Mouse (Mus musculus) forelimb bud, embryonic 11.5 days (tissue): ENCODE results near the gene Ttbk1.
"Not testable (repeated sequence)": the region's sequence is repeated elsewhere in the genome, so short reads cannot be mapped to it uniquely, and the experiment has no call there.

Experiments
- DNase-seq: peaks from one replicate; pipeline ENCODE4 v3.0.0-alpha.2; 2012; ENCODE audit warnings: low read depth, low spot score

Gene Ttbk1

DNA sequence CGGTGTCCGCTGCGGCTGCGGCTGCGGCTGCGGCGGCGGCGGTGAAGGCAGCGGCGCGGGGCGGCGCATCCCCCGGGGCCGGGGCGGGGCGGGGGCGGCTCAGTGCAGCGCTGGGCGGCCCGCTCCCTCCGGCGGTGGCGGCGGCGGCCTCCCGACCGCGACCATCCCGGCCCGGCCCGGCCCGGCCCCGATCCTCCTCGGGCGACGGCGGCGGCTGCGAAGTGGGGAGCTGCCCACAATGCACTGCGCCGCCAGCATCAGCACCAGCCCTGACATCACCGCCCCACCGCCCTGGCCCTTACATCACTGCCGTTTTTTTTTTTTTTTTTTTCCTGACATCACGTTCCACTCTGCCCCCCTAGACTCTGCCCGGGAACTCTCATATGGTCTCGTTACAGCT, at the start of gene Ttbk1:
Ttbk1 (minus strand) TSS at position 245 of the 400 bp plus-strand sequence.
- no peak for DNase-seq

DNA sequence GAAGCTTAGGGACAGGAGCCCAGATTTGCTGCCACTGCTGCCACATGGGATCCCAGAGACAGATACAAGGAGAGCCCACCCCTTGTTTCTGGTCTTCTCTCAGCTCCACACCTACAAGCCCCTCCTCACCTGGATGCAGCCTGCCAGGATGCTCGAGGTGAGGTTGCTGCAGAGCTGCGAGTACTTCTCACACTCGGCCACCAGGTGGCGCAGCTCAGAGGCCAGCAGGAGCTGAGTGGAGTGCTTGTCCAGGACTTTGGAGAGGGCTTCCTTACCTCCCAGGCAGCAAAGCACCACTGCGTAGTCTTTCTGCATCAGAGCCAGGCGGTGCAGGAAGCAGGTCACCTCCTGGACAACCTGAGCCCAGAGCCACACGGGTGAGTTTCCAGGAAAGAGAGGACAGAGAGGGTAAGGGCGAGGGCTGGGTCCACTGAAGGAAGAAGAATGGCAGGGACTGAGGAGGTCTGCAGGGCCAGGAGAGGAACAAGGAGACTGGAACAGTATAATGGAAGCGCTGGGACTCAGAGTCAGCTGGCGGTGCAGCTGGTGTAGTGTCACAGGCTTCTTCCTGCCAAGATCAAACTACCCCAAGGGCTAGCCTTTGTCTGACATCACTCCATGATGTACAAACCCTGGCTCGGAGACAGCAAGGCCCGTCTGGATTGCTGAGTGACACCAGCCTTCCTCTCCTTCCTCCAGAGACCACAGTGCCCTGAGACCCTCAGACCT, 38.3 kb upstream of the Ttbk1 start:
- peak; percentile 82 for DNase-seq

DNA sequence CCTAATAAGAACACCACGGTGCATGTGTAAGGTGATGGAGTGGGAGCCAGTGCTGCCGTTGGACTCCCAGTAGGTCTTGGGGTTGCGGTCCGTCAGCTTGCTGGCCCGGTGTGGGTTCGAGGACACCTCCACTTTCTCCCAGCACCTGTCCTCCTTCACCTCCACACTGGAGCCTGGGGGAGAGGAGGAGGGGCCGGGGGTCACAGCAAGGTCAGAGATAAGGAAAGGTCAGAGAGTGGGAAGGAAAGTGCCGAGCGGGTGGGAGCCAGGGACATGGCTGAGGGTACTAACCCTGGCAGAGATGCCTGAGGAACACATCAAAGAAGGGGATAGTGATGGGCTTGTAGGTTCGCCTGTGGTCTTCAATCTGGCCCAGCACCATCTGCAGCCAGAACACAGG, 37.6 kb upstream of the Ttbk1 start:
- no peak for DNase-seq

DNA sequence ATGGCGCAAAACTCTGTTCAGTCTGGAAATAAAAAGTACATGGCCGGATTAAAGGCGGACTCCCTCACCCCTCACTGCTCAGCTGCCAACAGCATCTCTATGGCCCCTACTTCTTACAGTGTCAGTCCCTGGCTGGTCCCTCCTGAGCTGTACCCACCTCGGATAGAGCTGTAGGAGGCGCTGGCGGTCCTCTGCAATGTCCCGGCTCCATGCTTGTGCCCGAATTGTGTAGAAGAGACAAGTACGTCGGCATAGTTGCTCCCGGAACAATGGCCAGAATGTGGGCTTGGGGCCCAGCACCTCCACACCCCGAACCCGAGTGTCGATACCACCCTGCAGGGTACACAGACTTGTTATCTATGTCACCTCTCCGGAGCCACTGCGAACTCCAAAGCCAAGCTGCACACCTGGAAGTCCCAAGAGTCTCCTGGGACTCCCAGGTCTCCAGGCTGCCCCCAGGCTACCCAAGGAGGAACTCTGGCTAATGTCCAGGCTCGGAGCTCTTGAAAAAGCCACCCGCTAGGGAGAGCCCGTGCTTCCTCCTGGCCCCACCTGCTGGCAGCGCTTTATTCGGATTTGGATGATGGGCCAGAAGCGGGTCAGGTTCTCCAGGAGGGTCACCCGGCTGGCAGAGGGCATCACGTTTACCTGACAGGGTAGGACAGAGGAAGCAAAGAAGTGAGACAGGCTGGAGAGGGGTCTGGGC, 34.6 kb upstream of the Ttbk1 start:
- no peak for DNase-seq

DNA sequence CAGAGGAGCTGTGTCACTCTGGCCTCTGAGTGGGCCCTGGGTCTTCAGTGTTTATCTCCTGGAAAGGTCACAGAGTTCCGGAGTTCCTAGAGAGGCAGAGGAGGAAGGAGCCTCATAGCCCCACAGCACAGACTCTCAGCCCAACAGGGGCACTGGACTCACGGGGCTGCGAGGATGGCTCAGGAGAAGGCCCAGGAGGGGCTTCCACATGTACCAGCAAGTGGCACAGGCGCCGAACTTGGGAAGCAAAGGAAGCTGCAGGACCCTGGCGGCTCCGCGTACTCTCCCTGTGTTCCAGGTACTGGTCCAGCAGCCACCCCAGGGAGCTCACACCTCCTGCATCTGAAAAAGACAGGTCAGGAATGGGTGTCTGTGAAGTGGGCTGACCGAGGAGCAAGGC, 33.7 kb upstream of the Ttbk1 start:
- DNase-seq: no peak

DNA sequence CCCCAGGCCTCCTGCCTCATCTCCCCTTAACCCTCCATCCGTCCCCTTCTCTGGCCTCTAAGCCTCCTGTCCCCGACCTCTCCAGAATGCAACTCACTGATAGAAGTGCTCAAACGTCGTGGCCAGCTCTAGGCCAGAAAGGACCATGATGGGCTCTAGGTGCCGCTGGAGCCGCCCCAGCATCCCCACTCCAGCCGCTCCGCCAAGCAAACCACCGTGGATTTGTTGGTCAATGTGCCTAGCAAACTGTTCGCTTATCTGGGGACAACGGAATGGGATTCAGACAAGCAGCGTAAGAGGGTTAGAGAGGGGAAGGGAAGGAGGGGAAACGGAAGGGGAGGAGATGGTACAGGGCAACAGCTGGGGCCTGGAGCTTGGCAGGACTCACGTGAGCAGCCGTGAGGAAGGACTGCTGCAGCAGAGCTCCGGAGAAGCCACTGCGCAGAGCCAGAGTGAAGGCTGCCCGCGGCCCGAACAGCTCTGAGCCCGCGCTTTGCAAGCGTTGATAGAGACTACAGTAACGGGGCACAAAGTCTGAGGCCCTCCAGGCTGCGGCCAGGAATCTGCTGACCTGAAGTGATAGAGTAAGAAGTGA, 33.0 kb upstream of the Ttbk1 start:
- no peak for DNase-seq

DNA sequence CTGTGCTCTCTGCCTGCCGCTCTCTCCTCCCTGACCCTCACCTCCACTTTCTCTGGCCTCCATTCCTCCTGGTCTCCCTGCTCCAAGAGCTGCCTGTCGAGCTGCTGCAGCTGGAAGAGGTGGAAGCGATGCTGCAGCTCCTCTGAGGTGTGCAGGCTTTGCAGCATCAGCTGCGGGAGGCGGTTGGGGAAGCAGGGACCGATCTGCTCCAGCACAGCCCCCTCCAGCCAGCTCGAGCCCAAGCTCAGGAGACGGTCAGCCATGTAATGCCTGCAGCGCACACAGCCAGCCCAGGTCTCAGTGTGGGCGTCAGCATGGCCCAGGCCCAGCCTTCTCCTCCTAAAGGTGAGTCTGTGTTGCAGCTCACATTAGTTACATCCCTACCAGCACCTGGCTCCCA, 32.5 kb upstream of the Ttbk1 start:
- no peak for DNase-seq

DNA sequence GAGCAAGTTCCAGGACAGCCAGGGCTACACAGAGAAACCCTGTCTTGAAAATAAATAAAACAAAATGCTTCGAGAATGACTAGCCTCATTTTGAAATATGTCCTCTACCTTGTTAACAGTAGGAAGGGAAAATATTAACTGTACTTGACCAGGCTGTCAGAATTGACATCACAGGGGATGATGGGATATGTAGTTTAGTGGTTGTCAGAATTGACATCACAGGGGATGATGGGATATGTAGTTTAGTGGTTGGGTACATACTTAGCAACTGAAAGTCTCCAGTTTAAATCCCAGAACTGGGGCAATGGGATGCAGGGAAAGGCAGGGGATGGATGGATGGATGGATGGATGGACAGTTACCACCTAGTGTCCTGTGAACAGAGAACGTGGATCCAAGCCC, 25.9 kb upstream of the Ttbk1 start:
- DNase-seq: no peak

DNA sequence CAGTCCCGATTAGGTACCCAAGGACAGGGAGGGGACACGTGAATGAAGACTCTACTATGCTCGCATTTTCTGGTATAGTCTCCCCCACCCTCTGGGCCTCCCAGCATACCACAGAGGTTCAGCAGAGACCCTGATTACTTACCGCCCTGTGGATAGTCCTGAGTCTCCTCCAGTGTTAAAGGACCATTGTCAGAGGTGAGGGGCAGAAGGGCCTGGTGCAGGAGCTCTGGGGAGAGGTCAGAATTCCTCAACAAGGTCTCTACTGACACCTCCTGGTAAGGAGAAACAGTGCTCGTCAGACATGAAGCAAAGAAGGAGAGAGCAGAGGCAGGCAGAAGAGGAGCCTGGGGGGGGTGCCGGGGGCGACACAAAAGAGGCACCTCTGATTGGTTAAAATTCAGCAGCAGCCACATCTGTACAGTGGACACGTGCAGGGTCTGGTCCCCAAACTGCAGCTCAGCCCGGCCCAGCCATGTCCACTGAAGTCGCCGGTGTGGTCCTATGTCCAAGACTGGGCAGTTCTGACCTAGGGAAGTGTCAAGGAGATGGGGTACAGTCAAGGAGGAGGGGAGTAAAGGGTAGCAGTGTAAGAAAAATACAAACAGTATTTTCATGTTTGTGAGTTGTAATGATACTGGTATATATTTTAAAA, 23.7 kb upstream of the Ttbk1 start:
- DNase-seq: peak; percentile 40

DNA sequence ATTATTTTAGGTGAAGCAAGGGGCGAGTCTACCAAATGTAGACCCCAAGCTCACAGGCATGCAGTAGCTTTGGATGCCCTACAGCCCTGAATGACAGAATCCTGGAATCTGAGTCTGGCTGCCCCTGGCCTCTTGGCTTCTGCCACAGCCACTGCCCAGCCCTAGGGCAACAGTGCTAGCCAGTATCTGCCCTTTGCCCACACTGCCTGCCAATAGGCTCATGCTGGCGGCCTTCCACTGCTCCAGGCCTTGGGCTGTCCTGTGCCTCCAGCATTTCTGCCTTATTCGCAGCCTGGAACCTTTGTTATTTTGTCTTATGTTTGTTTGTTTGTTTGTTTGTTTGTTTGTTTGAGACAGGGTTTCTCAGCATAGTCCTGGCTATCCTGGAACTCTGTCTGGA, 18.1 kb upstream of the Ttbk1 start:
- DNase-seq: no peak

DNA sequence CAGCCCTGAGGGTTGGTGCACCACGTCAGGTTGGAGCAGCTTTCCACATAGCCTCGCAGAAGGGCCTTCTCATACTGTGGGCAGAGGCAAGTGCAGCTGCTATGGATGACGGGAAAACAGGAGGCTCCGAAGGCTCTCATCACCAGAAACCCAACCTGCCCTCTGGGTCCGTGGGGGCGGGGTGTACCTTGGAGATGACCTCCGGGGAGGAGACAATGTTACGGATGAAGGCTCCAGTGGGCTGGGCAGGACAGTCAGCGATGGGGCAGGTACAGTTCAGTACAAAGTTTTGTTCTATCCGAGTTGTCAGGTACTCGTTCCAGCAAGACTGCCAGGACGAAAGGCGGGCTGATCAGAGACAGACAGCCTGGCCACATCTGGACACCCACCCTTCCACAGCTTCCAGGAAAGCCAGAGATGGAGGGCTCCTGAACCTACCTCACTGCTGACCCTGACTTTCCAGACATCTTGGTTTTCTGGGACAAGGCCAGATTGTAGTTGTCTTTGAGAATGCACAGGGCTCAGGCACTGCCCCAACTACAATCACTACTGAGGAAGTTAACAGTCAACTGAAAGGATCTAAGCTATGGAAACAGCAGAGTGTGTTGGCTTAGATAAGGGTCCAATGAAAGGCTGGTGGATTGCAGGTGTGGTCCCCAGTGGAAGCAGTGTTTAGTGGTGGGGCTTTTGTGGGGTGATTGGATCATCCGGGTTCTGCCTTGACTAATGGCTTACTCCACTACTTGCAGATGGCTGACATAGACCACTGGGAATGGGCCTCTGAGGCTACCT, 16.6 kb upstream of the Ttbk1 start:
- DNase-seq: no peak

DNA sequence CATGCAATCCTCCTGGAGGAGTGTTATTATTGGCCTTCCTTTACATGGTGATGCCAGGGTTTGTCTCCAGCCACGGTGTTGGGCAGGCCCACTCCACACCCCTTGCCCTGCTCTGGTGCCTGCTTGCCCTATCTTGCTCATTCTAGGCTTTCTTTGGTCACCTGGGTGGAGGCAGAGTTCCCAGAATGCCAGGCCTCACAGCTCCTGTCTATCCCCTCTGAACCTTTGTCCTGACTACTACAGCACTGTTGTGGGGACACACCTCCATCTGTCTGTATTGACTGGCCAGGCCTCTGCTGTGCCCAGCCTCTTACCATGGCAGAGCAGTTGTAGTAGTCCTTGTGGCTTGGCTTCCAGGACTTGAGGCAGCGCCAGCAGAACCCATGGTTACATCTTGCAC, 15.3 kb upstream of the Ttbk1 start:
- DNase-seq: no peak

DNA sequence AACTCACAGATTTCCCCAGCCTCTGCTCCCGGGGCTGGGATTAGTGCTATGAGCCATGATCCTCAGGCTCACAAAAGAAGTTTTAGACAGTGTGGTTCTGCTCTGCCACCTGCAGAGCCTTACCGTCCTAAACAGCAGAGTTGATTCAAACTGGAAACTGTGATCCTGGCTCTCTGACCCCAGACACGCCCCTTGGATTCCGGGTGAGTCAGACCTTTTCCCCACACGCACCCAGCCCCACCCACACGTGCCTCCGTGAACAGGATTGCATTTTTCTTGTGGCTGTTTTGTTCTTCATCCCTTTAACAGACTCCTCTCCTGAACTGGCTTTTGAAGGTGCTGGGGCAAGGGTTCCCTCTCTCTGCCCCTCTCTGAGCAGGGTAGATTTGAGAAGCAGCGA, 10.5 kb upstream of the Ttbk1 start:
- DNase-seq: no peak

DNA sequence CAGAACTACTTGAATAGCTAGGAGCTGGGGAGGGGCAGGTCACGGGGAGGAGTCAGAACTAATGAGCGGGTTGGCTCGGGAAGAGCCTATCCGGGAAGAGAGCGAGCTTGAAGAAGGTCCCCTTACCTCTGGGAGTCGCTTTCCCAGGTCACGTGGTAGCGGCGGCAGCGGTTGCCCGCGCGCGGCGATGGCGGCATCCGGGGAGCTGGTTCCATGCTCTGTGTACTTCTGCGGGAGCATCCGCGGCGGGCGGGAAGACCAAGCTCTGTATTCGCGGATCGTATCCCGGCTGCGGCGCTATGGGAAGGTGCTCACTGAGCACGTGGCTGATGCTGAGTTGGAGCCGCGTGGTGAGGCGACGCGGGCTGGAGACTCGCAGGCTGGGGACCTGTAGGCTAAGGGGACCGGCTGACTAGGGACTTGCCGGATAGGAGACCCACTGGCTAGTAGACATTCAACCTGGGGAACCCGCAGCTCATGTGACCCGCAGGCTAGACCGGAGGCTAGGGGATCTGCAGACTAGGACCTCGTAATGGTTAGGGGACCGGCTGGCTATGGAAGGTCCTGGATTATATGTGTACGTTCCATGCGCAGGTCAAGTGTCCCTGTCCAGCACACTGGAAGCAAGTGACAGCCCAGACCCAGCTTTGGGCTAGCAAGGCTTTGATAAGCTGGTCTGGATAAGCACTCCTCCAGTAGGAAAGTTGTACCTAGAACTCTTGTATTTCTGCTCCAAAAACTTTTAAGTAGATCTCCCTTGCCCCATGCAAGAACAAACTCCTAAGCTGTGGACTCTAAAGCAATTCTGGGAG, 9.4 kb upstream of the Ttbk1 start, which contains the start of gene Dnph1:
Dnph1 (plus strand) TSS at position 89 of the 812 bp plus-strand sequence.
- peak; percentile 89 for DNase-seq

DNA sequence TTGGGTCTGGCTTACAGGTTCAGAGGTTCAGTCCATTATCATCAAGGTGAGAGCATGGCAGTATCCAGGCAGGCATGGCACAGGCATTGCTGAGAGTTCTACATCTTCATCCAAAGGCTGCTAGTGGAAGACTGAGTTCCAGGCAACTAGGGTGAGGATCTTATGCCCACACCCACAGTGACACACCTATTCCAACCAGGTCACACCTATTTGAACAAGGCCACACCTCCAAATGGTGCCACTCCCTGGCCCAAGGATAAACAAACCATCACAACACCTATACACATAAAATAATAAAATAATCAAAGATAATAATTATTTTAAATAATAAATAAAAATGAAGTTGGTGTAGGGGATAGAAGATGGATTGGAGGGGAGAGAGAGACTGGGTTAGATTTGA, 8.6 kb upstream of the Ttbk1 start:
- not testable (repeated sequence) for DNase-seq

DNA sequence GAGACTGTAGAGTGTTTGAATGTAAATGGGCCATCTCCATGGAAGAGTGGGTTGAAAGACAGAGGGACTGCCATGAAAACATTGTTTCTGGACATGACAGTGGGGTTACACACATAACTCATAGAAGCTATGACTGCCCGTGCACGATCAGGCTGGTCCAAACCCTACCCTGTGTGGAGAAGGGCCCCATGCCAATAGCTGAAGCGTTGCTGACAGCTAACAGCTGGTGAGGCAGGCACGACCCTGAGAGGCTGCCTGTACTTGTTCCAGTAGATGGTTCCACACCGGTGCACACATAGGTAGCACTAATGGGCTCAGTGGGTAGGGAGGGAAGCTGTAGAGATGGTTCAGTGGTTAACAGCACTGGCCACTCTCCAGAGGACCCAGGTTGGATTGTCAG, 8.0 kb upstream of the Ttbk1 start:
- DNase-seq: no peak

DNA sequence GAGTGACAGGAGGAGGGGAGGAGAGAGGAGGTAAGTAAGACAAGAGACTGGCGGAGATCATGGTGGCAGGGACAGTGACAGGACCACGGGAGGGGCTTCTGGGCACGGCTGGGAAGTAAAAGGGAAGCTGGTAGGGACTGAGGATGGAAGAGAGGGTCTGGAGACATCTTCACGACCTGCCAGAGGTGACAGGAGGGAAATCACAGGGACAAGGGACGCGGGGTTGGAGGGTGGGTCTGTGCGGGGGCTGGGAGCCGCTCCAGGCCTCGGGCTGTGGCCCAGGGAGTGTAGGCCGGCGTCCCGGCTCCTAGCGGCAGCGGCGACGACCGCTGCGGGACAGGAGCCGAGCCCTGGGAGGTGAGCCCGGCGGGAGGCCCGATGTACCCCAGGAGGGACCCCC, 480 bp downstream of the Ttbk1 start:
- DNase-seq: no peak

DNA sequence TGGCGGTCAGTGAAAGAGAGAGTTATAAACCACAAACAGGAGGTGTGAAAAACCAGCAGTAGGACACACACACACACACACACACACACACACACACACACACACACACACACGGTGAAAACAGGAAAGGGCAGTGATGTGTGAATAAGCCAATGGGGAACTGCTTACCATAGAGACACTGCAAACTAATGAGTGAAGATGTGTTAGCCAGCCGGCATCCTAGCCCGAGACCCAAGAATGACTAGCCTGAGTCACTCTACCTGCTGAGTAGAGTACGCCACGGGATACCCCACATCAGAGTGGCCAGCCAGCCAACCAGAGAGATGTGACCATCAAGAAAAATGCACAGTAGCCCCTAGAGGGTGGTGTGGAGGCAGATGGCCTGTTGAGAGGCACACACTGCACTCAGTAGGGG, 3.0 kb downstream of the Ttbk1 start:
- no peak for DNase-seq

DNA sequence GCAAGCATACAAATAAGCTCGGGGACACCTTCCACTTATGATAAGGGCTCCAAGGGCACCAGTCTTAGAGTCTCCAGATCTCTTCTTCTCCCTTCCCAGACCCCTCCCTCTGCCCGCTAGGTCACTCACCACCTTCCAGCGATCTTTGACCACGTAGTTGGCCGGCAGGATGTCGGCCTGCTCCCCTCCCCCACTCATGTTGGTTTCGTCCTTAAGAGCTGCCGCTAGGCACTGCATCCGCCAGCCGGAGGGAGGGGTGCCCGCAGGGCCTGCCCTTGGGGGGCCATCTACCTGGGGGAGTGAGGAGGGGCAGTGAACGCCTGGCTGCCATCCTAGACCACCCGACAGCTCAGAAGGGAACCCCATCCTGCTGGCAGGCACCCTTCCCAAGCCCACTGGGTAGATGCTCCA, 3.4 kb downstream of the Ttbk1 start:
- DNase-seq: no peak

DNA sequence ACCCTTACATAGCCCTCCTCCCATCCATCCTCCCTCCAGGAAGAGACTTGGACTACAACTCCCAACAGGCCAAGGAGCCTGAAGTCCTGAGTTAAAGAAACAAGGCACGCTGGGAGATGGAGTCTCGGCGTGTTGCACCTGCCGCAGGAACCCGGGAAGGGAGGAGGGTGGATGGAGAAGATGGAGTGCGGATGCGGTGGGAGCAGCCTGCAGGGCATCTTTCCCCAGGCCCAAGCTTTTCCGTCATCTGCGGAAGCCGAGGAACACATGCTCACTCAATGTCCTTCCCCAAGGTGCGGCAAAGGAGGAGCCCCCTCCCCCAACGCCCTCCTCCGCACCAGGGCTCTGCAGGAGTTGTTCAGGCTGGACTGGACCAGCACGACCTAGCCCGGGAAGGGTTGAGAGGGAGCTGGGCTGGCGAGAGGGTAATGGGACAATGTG, 3.9 kb downstream of the Ttbk1 start:
- DNase-seq: no peak

DNA sequence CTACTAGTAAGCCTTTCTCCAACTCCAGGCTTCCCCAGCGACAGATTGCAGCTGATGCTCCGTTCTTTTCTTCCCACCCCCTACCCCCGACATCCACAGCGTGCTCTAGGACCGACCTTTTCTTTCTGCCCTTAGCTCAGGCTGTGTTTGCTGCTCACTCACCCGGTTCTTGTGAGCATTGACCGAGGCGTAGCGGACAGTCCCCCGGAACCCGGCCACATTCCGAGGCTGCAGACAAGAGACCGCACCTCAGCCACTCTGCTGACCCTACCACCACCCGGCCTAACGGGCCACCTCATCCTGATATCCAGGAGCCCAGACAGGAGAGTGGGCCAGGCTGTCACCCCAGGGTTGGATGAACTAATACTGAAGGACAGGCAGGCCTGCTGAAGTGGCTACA, 10.2 kb downstream of the Ttbk1 start:
- no peak for DNase-seq
